Mouse (Mus musculus) kidney, postnatal 14 days (tissue): ENCODE results near the gene Akip1.

Experiments used
- DNase-seq: peaks from one replicate; pipeline ENCODE4 v3.0.0; 2022; ENCODE audit warnings: mixed read lengths

The Akip1 gene

DNA sequence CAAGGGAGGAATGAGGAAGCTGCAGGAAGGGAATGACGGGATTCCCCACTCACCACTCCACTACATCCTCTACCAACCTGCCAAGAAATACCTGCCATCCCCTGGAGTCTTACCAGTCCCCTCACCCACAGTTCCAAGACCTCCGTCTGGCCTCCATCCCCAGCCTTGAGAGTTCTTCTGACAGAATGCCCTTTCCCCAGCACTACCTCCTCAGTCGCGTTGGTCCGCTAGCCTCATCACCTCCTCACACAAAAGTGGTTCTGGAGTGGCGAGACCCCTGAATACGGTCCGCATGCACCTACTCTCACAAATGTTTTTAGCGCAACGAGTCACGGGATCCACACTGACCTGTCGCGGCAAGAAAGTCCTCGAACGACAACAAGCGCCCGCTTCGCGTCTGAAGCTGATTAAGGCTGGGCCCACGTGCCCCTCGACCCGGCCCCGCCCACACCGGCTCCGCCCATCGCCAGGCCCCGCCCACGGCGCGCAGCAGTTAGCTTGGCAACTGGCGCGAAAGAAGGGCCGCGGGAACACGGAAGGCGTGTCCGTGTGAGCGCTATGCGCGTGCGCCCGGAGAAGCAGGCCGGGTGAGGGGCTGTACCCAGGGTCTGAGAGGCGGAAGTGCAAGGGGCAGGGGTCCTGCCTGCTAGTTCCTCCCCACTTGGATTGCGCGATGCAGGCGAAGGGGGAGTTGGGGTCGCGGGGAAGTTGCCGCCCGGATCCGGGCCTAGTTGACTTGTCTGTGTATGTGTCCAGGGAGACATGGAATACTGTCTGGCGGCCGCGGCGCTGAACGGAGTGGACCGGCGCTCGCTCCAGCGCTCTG lies at the start of gene Akip1, which contains the start of gene St5:
Gene Akip1, plus strand, starts transcription at position 501 of the 826 bp plus-strand sequence.
Gene St5, minus strand, starts transcription at position 416 of the 826 bp plus-strand sequence.
- DNase-seq = peak; percentile 97

DNA sequence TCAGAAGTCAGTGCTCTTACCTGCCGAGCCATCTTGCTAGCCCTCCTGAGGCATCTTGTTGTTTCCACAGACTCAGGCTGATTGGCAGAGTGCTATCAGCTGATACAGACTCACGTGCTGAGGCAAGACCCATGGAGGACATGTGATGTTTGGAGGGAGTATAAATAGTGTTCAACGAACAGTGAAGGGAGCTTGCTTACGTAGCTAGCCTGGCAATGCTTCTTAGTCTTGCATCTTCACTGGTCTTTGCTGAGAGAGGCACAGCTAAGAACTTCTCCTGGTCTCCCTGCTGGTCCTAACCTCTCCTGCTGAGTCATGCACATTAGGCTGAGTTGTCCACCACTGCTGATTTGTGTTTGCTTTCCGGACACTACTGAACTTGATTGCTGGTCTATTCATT lies 48.6 kb upstream of the Akip1 start:
- DNase-seq = no peak

- DNase-seq = no peak
These were observed 45.6 kb upstream of the Akip1 start for GRCm38 (mm10) chr7:109657884-109658283.

DNA sequence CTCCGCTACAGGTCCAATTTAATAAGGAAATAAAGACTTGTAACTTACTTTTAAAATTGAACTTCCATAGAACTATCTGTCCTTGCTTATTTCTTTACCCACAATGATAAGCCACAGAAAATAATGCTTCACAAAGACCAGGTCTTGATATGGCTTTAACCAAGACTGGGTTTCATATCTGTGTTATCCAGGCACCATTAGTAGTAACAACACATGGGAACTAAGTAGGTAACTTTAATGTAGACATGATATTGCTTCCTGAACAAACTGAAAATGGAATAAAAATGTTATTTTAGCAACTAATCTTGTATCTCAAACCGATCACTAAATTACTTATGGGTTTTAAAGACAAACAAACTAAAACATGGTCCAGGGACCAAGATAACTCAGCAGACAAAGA lies 44.2 kb upstream of the Akip1 start:
- no peak for DNase-seq

DNA sequence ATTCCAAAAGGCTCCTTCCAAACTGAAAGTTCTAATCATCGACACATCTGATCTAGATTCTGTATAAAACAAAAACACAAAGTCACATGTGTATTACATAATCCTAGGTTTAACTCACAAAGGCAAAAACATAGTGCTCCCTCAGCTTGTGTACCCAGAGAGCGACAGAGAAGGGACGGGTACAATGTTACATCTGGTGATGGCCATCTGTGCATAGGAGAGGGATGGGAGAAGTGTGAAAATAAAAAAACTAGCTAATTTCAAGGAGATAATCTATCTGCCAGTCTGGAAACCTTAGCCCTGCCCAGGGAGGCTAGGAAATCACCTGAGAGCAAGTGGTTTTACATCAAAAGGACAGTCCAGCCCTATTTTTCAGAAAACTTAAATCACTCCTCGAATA lies 40.9 kb upstream of the Akip1 start:
- no peak for DNase-seq

DNA sequence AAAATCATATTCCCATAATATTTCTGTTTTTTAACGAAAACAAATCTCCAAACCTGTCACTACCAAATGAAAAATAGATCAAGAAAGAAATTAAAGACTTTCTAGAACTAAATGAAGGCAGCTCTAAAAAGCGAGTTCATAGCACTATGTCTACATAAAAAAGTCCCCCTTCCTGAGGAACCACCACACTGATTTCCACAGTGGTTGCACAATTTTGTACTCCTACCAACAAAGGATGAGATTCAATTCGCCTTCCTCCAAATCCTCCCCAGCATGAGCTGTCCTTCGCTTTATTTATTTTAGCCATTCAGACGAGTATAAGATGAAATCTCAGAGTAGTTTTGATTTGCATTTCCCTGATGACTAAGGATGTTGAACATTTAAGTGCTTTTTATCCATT lies 36.8 kb upstream of the Akip1 start:
- DNase-seq = no peak

DNA sequence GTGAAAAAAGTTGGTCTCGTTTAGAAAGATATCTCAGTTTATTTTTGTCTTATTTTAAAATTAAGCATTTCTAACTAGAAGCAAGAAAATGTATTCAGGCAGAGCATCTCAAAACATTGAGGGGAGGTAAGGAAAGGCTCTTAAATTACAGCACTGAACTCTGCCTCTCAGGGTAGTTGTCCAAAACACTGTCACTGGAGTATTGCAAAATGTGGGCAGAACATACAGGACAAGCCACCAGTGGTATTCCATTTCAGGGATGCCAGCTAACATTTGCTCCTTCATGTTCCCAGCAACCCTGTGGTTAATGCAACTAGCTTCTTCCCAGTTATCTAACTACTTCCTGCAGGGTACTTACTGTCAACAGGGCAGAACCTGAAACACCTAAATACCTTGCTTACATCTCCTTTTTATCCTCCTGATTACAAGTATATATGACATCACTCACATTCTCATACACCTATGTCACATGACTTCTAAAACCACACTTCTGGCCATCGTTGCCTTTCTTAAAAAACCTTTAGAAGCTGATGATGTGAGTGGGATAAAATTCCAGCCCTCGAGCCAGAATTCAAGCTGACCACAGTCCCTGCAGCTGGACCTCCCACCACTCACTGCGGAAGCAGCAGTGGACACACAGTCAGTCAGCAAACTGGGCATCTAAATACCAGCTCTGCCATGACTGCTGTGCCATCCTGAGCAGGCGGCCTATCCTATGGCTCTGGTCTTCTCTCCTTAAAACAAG lies 33.9 kb upstream of the Akip1 start:
- no peak for DNase-seq

GRCm38 (mm10) chr7:109671581-109672471 lies 31.7 kb upstream of the Akip1 start:
- peak; percentile 90 for DNase-seq

DNA sequence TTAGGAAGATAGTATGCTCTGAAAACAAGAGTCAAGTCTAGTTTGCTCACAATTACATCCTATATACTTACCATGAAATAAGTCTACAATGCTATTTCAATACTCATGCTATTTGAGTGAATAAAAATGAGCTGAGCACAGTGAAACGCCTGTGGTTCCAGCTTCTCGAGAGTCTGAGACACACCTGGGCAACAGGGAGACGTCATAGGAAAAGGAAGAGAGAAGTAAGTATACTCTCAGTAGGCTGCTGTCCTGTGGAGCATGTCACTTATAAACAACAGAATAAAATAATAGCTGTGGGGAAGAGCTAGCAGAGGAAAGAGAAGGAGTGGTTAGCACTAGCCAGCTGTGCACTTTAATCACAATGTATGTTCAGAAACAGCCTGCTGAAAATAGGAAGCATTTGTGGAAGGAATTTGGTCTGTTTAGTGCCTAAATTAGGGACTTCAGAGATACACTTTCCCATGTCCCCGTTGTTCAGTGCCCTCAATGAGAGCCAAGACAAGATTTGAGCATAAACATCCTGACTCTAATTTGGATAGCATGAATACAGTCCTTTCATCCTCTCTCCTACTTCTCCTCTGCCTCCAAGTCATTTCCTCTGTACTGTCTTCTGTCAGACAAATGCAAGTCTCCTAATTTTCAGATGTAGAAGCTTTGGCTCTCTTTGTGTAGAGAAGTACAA lies 28.4 kb upstream of the Akip1 start:
- no peak for DNase-seq

DNA sequence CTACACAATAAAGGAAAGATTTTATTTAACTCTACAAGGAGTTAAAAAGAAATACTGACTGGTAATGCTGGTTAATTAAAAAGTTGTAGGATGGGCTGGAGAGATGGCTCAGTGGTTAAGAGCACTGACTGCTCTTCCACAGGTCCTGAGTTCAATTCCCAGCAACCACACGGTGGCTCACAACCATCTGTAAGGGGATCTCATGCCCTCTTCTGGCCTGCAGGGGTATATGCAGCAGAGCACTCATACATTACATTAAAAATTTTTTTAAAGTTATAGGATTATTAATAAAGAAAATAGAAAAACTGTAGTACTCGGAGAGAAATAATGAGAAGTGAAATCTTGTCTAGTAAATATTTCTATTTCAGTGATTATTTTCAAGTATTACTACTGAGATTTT lies 23.2 kb upstream of the Akip1 start:
- DNase-seq = no peak

DNA sequence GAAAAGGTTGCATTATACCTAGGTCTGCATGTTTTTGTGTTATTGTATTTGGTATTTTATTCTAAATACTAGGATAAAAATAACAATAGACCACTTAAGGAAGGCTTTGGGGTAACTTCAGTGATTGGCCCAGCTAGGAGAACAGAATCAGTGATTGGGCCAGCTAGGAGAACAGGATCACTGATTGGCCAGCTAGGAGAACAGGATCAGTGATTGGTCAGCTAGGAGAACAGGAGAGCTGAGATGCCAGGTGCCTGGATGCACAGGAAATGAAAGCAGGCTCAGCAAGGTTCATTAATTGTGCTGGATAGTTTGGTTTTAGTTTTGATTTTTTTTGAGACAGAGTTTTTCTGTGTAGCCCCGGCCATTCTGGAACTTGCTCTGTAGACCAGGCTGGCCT lies 22.6 kb upstream of the Akip1 start:
- no peak for DNase-seq

- DNase-seq = no peak
These were observed 16.8 kb upstream of the Akip1 start for GRCm38 (mm10) chr7:109686585-109687128.

DNA sequence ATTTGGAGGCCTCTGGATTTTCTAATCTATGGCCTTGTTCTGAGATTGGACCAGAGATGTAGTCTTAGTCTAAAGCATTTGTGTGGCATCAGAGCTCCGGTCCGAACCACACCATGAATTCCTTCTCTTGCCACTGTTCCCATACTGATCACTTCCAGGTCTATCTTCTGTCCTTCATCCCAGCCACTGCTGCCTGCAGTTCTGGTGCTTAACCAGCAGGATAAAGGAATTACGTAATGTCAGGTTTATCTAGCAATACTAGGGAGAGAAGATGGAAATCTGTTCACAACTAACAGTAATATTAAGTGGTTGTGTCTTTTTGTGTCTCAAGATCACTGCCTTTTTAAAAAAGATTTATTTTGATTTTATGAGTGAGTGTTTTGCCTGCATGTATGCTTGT lies 13.4 kb upstream of the Akip1 start:
- no peak for DNase-seq

DNA sequence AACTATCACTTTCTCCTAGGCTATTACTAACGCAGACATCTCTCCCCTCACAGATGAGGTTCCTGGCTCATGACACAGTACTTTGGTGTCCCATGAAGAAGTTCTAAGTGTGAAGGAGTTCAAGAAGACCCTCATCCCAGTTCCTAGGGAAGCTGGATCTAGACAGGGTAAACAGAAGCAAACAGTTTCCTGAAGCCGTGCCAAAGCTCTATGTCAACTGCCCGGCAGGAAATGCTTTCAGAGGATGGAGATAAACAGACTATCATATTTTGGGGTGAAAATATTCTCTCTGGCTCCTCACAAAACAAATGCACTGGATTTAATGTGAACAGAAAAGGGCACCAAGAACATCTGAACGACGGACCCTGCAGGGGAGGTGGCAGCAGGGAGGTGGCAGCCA lies 12.5 kb upstream of the Akip1 start:
- peak; percentile 75 for DNase-seq

GRCm38 (mm10) chr7:109694576-109695338 lies 8.7 kb upstream of the Akip1 start:
- DNase-seq = no peak

GRCm38 (mm10) chr7:109695339-109695726 lies 8.2 kb upstream of the Akip1 start:
- no peak for DNase-seq

- DNase-seq = no peak
These were observed 3.3 kb upstream of the Akip1 start for GRCm38 (mm10) chr7:109700213-109700612.

- no peak for DNase-seq
These were observed 769 bp upstream of the Akip1 start for GRCm38 (mm10) chr7:109702721-109703120.

- DNase-seq = no peak
These were observed 507 bp downstream of the Akip1 start for GRCm38 (mm10) chr7:109704016-109704377.

- no peak for DNase-seq
These were observed 971 bp downstream of the Akip1 start for GRCm38 (mm10) chr7:109704461-109704860.

- peak; percentile 69 for DNase-seq
These were observed 3.7 kb downstream of the Akip1 start for GRCm38 (mm10) chr7:109707023-109707785.
